Mouse (Mus musculus) thymus, adult 2 months (tissue): ENCODE results near the gene Abl1. TPM values are rescaled to one million over a fixed set of nuclear protein-coding genes. Genes with fewer than 3 reads are reported as not detected.

ENCODE experiments used
- DNase-seq: peaks from one replicate; pipeline ENCODE4 v3.0.0; 2021
- H3K27ac ChIP-seq: fragments of 200-500 bp; 2 replicates; pipeline ENCODE4 v1.5.1; 2012; ENCODE audit warnings: low read length, control low read depth; ENCODE audit not compliant: control insufficient read depth, insufficient read depth
- H3K27me3 ChIP-seq: fragments of 200-500 bp; 2 replicates; pipeline ENCODE4 v1.6.1; 2012; ENCODE audit warnings: mild to moderate bottlenecking, low read length, moderate library complexity, mixed read lengths; ENCODE audit not compliant: control insufficient read depth, insufficient read depth
- H3K36me3 ChIP-seq: fragments of 200-500 bp; 2 replicates; pipeline ENCODE4 v1.6.1; 2012; ENCODE audit warnings: mild to moderate bottlenecking, low read length, moderate library complexity; ENCODE audit not compliant: control insufficient read depth, insufficient read depth
- H3K4me1 ChIP-seq: fragments of 200-500 bp; replicated peaks from 2 replicates; pipeline ENCODE4 v1.6.1; 2012; ENCODE audit warnings: low read length; ENCODE audit not compliant: control insufficient read depth, insufficient read depth
- H3K4me3 ChIP-seq: fragments of 200-500 bp; 2 replicates; pipeline ENCODE4 v1.5.1; 2012; ENCODE audit warnings: mild to moderate bottlenecking, low read length, control low read depth, moderate library complexity; ENCODE audit not compliant: control insufficient read depth, insufficient read depth
- CTCF ChIP-seq: fragments of 200-500 bp; IDR thresholded peaks from 2 replicates; pipeline ENCODE4 v1.5.1; 2012; ENCODE audit warnings: mild to moderate bottlenecking, control low read depth, low read length, moderate library complexity, borderline replicate concordance; ENCODE audit not compliant: control insufficient read depth, poor library complexity, insufficient read depth; ENCODE audit errors: extremely low read depth
- POLR2A ChIP-seq: fragments of 200-500 bp; IDR thresholded peaks from 2 replicates; pipeline ENCODE4 v1.6.1; 2012; ENCODE audit warnings: mild to moderate bottlenecking, low read length, control low read depth, moderate library complexity; ENCODE audit not compliant: control insufficient read depth, poor library complexity, insufficient read depth; ENCODE audit errors: extremely low read depth
- WGBS: fragments of 180-500 bp; shearing (Covaris S2); methylation state at CpG from one replicate; pipeline ENCODE4 v1.1.7; 2018; 5-methylcytosine and 5-hydroxymethylcytosine counted together
- polyA plus RNA-seq: library from polyadenylated mRNA; depleted of rRNA; stranded (reverse); fragments of >200 nt; gene quantifications from 2 replicates; pipeline ENCODE4 v1.2.3, GENCODE M21; 2012

Abl1 gene
- polyA plus RNA-seq, 1 experiment = 93.4 TPM

- WGBS = 37% methylated on average over 7 of the region's 7 CpGs
- Histone ChIP-seq H3K4me1 (no peaks in the 10 kb centered on the region), H3K4me3 (no peak overlapping the region), H3K27me3 (no peaks in the 10 kb centered on the region), H3K36me3 (peaks cover 36% of the 10 kb centered on the region), H3K27ac (no peak overlapping the region)
- TF ChIP-seq CTCF (peak; percentile 96), POLR2A (no peak)
- peak; percentile 77 for DNase-seq
These were observed 98.9 kb downstream of the Abl1 start for GRCm38 (mm10) chr2:31787029-31787428.

DNA sequence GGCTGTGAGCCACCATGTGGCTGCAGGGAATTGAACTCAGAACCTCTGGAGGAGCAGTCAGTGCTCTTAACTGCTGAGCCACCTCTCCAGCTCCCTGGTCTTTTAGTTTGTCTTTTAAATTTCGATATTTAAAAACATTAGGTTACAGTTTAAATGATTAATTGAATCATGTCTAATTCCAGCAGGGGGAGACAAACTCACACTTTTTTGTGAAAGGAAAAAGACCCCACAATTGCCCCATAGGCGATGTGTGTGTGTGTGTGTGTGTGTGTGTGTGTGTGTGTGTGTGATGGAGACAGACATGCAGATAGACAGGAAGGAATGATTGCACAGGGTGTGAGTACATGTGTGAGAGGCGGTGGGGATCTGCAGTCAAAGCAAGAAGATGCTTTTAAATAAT, 100.1 kb downstream of the Abl1 start:
- Histone ChIP-seq H3K4me1 (no peaks in the 10 kb centered on the region), H3K27me3 (no peaks in the 10 kb centered on the region), H3K27ac (no peak overlapping the region), H3K36me3 (peaks cover 42% of the 10 kb centered on the region), H3K4me3 (no peak overlapping the region)
- TF ChIP-seq POLR2A (no peak), CTCF (no peak)
- 87% methylated on average over 3 of the region's 3 CpGs for WGBS
- DNase-seq = no peak

DNA sequence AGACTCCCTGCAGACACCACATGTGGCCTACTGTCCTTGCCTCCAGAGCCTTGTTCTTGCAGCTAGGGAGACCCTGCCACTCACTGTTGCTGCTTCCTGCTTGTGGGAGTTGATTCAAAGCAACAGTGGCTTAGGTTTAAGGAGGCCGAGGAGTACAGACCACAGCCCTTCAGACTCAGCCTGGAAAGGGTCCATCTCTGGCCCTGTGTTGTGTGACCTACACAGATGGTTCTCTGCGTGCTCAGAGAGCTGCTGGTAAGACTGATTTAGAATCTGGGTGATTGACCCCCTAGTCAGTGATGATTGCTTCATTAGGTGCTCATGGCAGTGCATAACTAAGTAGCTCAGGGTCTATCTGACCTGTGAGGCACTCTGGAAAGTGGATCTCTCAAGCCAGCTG, 101.0 kb downstream of the Abl1 start:
- H3K4me1 ChIP-seq = no peaks in the 10 kb centered on the region
- H3K36me3 ChIP-seq = peaks cover 42% of the 10 kb centered on the region
- no peak overlapping the region for H3K4me3 ChIP-seq
- H3K27me3 ChIP-seq = no peaks in the 10 kb centered on the region
- DNase-seq = no peak
- WGBS = 93% methylated on average over 2 of the region's 2 CpGs
- H3K27ac ChIP-seq = no peak overlapping the region
- TF ChIP-seq POLR2A = no peak

DNA sequence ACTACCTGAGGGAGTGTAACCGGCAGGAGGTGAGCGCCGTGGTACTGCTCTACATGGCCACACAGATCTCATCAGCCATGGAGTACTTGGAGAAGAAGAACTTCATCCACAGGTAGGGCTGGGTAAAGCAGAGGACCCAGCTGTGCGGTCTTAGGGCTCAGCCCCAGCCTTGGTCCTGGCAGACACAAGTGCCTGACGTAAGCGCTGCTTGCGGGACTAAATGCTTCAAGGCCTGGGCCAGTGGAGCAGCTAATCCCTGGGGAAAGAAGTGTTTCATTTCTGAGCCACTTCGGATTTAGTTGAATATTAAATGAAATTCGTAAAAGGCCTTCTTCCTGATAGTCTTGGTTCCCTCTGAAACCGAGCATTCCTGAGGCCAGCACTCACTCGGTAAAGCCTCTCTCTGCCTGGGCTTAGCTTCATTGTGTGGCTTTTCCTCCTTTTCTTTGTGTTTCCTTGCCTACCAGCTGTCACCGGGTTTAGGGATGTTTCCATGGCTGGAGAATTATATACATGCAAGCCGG, 102.6 kb downstream of the Abl1 start:
- H3K27ac ChIP-seq = no peak overlapping the region
- H3K36me3 ChIP-seq = peaks cover 50% of the 10 kb centered on the region
- no peaks in the 10 kb centered on the region for H3K27me3 ChIP-seq

GRCm38 (mm10) chr2:31791260-31791659, 103.1 kb downstream of the Abl1 start:
- Histone ChIP-seq H3K27ac (no peak overlapping the region), H3K4me3 (no peak overlapping the region), H3K36me3 (peaks cover 51% of the 10 kb centered on the region), H3K27me3 (no peaks in the 10 kb centered on the region), H3K4me1 (no peaks in the 10 kb centered on the region)
- 96% methylated on average over 8 of the region's 8 CpGs for WGBS
- no peak for TF ChIP-seq CTCF
- TF ChIP-seq POLR2A = no peak
- DNase-seq = no peak

More for the DNA sequence above, 102.6 kb downstream of the Abl1 start:
- TF ChIP-seq POLR2A = no peak
- no peak for TF ChIP-seq CTCF
- H3K4me1 ChIP-seq = no peaks in the 10 kb centered on the region
- DNase-seq = no peak
- H3K4me3 ChIP-seq = no peak overlapping the region
- 95% methylated on average over 13 of the region's 13 CpGs for WGBS

GRCm38 (mm10) chr2:31792611-31793010, 104.4 kb downstream of the Abl1 start:
- TF ChIP-seq POLR2A (no peak), CTCF (no peak)
- peaks cover 65% of the 10 kb centered on the region for H3K36me3 ChIP-seq

GRCm38 (mm10) chr2:31796943-31797342, 108.8 kb downstream of the Abl1 start:
- no peak for DNase-seq
- whole genome bisulfite sequencing = 95% methylated on average over 3 of the region's 3 CpGs
- no peak overlapping the region for H3K4me3 ChIP-seq
- H3K27ac ChIP-seq = no peak overlapping the region
- peaks cover 78% of the 10 kb centered on the region for H3K36me3 ChIP-seq
- no peaks in the 10 kb centered on the region for H3K4me1 ChIP-seq
- TF ChIP-seq POLR2A = no peak
- TF ChIP-seq CTCF = no peak
- no peaks in the 10 kb centered on the region for H3K27me3 ChIP-seq

More at GRCm38 (mm10) chr2:31792611-31793010, 104.4 kb downstream of the Abl1 start:
- H3K27ac ChIP-seq = no peak overlapping the region
- H3K27me3 ChIP-seq = no peaks in the 10 kb centered on the region
- WGBS = 90% methylated on average over 6 of the region's 6 CpGs
- H3K4me3 ChIP-seq = no peak overlapping the region
- no peaks in the 10 kb centered on the region for H3K4me1 ChIP-seq
- DNase-seq = no peak
